Mouse (Mus musculus): ENCODE results near the gene Epp13. TPM values are rescaled to one million over a fixed set of nuclear protein-coding genes. Genes with fewer than 3 reads are reported as not detected.
A peak's percentile ranks its signal among the peaks of the same experiment; 100 is the strongest.
"Not testable (repeated sequence)": the region's sequence is repeated elsewhere in the genome, so short reads cannot be mapped to it uniquely, and the experiment has no call there.

Gene Epp13
- polyA plus RNA-seq, 1 experiment = not detected

GRCm38 (mm10) chr7:6282749-6283148 lies 30.2 kb downstream of the Epp13 start:
- Histone ChIP-seq H3K27me3 (ENCODE audit: control insufficient read depth, insufficient read depth, insufficient read length) (peaks cover 8% of the 10 kb centered on the region), H3K79me2 (ENCODE audit: control insufficient read depth, insufficient read depth) (no peaks in the 10 kb centered on the region), H3K79me3 (ENCODE audit: low read depth) (no peaks in the 10 kb centered on the region), H3K36me3 (ENCODE audit: control insufficient read depth, insufficient read depth) (no peaks in the 10 kb centered on the region), H3K4me3 (ENCODE audit: insufficient read depth, poor library complexity, severe bottlenecking) (peak overlapping the region; percentile 32), H3ac (ENCODE audit: control insufficient read depth, insufficient read length, low read depth) (no peak overlapping the region)
- TF ChIP-seq CEBPB (IDR thresholded peaks at IDR 0.05; ENCODE audit: low read depth) = no peak
- no peak for TF ChIP-seq FOSL1 (IDR thresholded peaks at IDR 0.05; ENCODE audit: insufficient read depth, low read length, poor library complexity, severe bottlenecking)

- Histone ChIP-seq H3K27me3 (ENCODE audit: control insufficient read depth, insufficient read depth, insufficient read length) (peaks cover 6% of the 10 kb centered on the region), H3K79me3 (ENCODE audit: low read depth) (no peaks in the 10 kb centered on the region), H3K4me3 (ENCODE audit: insufficient read depth, poor library complexity, severe bottlenecking) (peak overlapping the region; percentile 32), H3ac (ENCODE audit: control insufficient read depth, insufficient read length, low read depth) (peak overlapping the region; percentile 74), H3K36me3 (ENCODE audit: control insufficient read depth, insufficient read depth) (no peaks in the 10 kb centered on the region), H3K79me2 (ENCODE audit: control insufficient read depth, insufficient read depth) (no peaks in the 10 kb centered on the region)
- TF ChIP-seq CTCF (IDR thresholded peaks at IDR 0.05; ENCODE audit: control insufficient read depth, insufficient read depth, insufficient read length) (peak; percentile 35), USF1 (IDR thresholded peaks at IDR 0.05; ENCODE audit: low read depth) (no peak)
Measured at GRCm38 (mm10) chr7:6283451-6284075, 31.1 kb downstream of the Epp13 start.

- no peaks in the 10 kb centered on the region for H3K27me3 ChIP-seq (ENCODE audit: control insufficient read depth, insufficient read depth, insufficient read length)
- TF ChIP-seq CEBPB (IDR thresholded peaks at IDR 0.05; ENCODE audit: low read depth) = no peak
- TF ChIP-seq MYOD1 (IDR thresholded peaks at IDR 0.05; ENCODE audit: control insufficient read depth, insufficient read length, low read depth) = no peak
- no peak for TF ChIP-seq MAX (IDR thresholded peaks at IDR 0.05)
- TF ChIP-seq CTCF (IDR thresholded peaks at IDR 0.05; ENCODE audit: control insufficient read depth, insufficient read depth, insufficient read length) = no peak
- no peak for TF ChIP-seq FOSL1 (IDR thresholded peaks at IDR 0.05; ENCODE audit: insufficient read depth, low read length, poor library complexity, severe bottlenecking)
- no peak for TF ChIP-seq MYOG (IDR thresholded peaks at IDR 0.05; ENCODE audit: control insufficient read depth, extremely low read depth, insufficient read length)
- TF ChIP-seq USF1 (IDR thresholded peaks at IDR 0.05; ENCODE audit: low read depth) = no peak
- no peaks in the 10 kb centered on the region for H3K79me3 ChIP-seq (ENCODE audit: low read depth)
- no peak overlapping the region for H3K4me3 ChIP-seq (ENCODE audit: insufficient read depth, poor library complexity, severe bottlenecking)
- no peak overlapping the region for H3ac ChIP-seq (ENCODE audit: control insufficient read depth, insufficient read length, low read depth)
- no peaks in the 10 kb centered on the region for H3K79me2 ChIP-seq (ENCODE audit: control insufficient read depth, insufficient read depth)
- H3K36me3 ChIP-seq (ENCODE audit: control insufficient read depth, insufficient read depth) = no peaks in the 10 kb centered on the region
Measured at GRCm38 (mm10) chr7:6284442-6285012, 32.0 kb downstream of the Epp13 start.

- no peak overlapping the region for H3K4me3 ChIP-seq (ENCODE audit: insufficient read depth, poor library complexity, severe bottlenecking)
- no peak for TF ChIP-seq CTCF (IDR thresholded peaks at IDR 0.05; ENCODE audit: control insufficient read depth, insufficient read depth, insufficient read length)
- no peak for TF ChIP-seq USF1 (IDR thresholded peaks at IDR 0.05; ENCODE audit: low read depth)
- H3K36me3 ChIP-seq (ENCODE audit: control insufficient read depth, insufficient read depth) = no peaks in the 10 kb centered on the region
Measured at GRCm38 (mm10) chr7:6285366-6285765, 32.9 kb downstream of the Epp13 start.

GRCm38 (mm10) chr7:6285842-6286705 lies 33.6 kb downstream of the Epp13 start, which contains the start of gene Zfp667:
TSS of gene Zfp667 (plus strand) at chr7:6286579.
- Histone ChIP-seq H3K36me3 (ENCODE audit: control insufficient read depth, insufficient read depth) (no peaks in the 10 kb centered on the region), H3K79me3 (ENCODE audit: low read depth) (no peaks in the 10 kb centered on the region), H3K27me3 (ENCODE audit: control insufficient read depth, insufficient read depth, insufficient read length) (no peaks in the 10 kb centered on the region), H3K79me2 (ENCODE audit: control insufficient read depth, insufficient read depth) (no peaks in the 10 kb centered on the region), H3K4me3 (ENCODE audit: insufficient read depth, poor library complexity, severe bottlenecking) (peak within 1 kb of the TSS; percentile 26), H3ac (ENCODE audit: control insufficient read depth, insufficient read length, low read depth) (peak within 1 kb of the TSS; percentile 59)
- TF ChIP-seq CEBPB (IDR thresholded peaks at IDR 0.05; ENCODE audit: low read depth) = no peak
- peak; percentile 6 for TF ChIP-seq USF1 (IDR thresholded peaks at IDR 0.05; ENCODE audit: low read depth)
- peak; percentile 35 for TF ChIP-seq MAX (IDR thresholded peaks at IDR 0.05)

More at GRCm38 (mm10) chr7:6285366-6285765, 32.9 kb downstream of the Epp13 start:
- Histone ChIP-seq H3K27me3 (ENCODE audit: control insufficient read depth, insufficient read depth, insufficient read length) (no peaks in the 10 kb centered on the region), H3ac (ENCODE audit: control insufficient read depth, insufficient read length, low read depth) (no peak overlapping the region), H3K79me2 (ENCODE audit: control insufficient read depth, insufficient read depth) (no peaks in the 10 kb centered on the region), H3K79me3 (ENCODE audit: low read depth) (no peaks in the 10 kb centered on the region)

- Histone ChIP-seq H3K79me2 (ENCODE audit: control insufficient read depth, insufficient read depth) (no peaks in the 10 kb centered on the region), H3K27me3 (ENCODE audit: control insufficient read depth, insufficient read depth, insufficient read length) (no peaks in the 10 kb centered on the region), H3K4me3 (ENCODE audit: insufficient read depth, poor library complexity, severe bottlenecking) (peak overlapping the region; percentile 21), H3ac (ENCODE audit: control insufficient read depth, insufficient read length, low read depth) (peak overlapping the region; percentile 35), H3K36me3 (ENCODE audit: control insufficient read depth, insufficient read depth) (no peaks in the 10 kb centered on the region), H3K79me3 (ENCODE audit: low read depth) (no peaks in the 10 kb centered on the region)
- TF ChIP-seq FOSL1 (IDR thresholded peaks at IDR 0.05; ENCODE audit: insufficient read depth, low read length, poor library complexity, severe bottlenecking) (no peak), MAX (IDR thresholded peaks at IDR 0.05) (no peak), CTCF (IDR thresholded peaks at IDR 0.05; ENCODE audit: control insufficient read depth, insufficient read depth, insufficient read length) (no peak), USF1 (IDR thresholded peaks at IDR 0.05; ENCODE audit: low read depth) (no peak), MYOD1 (IDR thresholded peaks at IDR 0.05; ENCODE audit: control insufficient read depth, insufficient read length, low read depth) (no peak), MYOG (IDR thresholded peaks at IDR 0.05; ENCODE audit: control insufficient read depth, extremely low read depth, insufficient read length) (no peak), CEBPB (IDR thresholded peaks at IDR 0.05; ENCODE audit: low read depth) (no peak)
Measured at GRCm38 (mm10) chr7:6286921-6287531, 34.5 kb downstream of the Epp13 start.

- H3K79me3 ChIP-seq (ENCODE audit: low read depth); H3K36me3 ChIP-seq (ENCODE audit: control insufficient read depth, insufficient read depth); H3ac ChIP-seq (ENCODE audit: control insufficient read depth, insufficient read length, low read depth): not testable (repeated sequence)
Measured at GRCm38 (mm10) chr7:6291121-6291520, 38.6 kb downstream of the Epp13 start.

GRCm38 (mm10) chr7:6300796-6301195 lies 48.3 kb downstream of the Epp13 start:
- not testable (repeated sequence) for H3K36me3 ChIP-seq (ENCODE audit: control insufficient read depth, insufficient read depth)

More at GRCm38 (mm10) chr7:6291121-6291520, 38.6 kb downstream of the Epp13 start:
- not testable (repeated sequence) for H3K27me3 ChIP-seq (ENCODE audit: control insufficient read depth, insufficient read depth, insufficient read length); H3K4me3 ChIP-seq (ENCODE audit: insufficient read depth, poor library complexity, severe bottlenecking); H3K79me2 ChIP-seq (ENCODE audit: control insufficient read depth, insufficient read depth)

More at GRCm38 (mm10) chr7:6300796-6301195, 48.3 kb downstream of the Epp13 start:
- not testable (repeated sequence) for H3K79me2 ChIP-seq (ENCODE audit: control insufficient read depth, insufficient read depth); H3K27me3 ChIP-seq (ENCODE audit: control insufficient read depth, insufficient read depth, insufficient read length); H3K79me3 ChIP-seq (ENCODE audit: low read depth); H3ac ChIP-seq (ENCODE audit: control insufficient read depth, insufficient read length, low read depth); H3K4me3 ChIP-seq (ENCODE audit: insufficient read depth, poor library complexity, severe bottlenecking)
